Mouse (Mus musculus): ENCODE measurements at regions not wholly inside any gene's neighbourhood (a gene's known extent, or its start where the extent isn't known, plus 50 kb on each side); places are given as distances from the start of the nearest gene placed in this dataset.

DNA sequence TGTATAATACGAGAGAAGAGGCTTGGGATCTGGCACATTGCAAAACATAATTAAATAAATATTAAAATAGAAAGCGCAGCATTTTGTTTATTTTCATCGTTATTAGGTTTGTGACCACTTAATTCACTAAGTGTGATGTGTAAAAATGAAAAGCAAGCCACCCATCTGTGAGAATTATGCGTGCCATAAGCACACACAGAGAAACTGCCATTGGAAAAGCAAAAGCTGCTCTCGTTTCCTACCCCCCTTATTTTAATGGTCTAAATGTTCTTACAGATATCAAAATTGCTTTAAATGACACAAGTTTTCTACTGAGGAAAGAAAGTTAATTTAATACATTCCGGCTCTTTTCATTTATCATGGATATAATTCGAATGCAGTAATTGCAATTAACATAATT lies 2780.8 kb upstream of the Gm7489 start:
- DNase-seq (ENCODE audit: low spot score) = no peak

DNA sequence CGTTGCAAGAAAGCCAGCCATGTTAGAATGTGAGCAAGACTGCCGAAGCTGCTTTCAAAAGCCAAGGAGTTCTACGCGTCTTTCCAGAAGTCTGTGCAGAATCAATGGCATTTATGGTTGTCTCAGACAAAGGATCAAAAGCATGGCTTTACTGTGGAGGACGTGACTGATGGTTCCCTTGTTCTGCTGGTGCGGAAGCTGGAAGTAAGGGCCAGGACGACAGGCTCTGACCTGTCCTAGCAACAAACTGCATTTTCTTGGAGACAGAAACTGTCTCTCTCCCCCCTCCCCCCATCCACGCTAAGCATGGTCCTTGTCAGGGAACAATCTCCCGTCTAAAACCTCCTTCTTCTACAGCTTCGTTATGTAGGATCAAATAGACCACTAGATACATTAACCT lies 2780.3 kb upstream of the Gm7489 start:
- DNase-seq (ENCODE audit: low spot score) = no peak

DNA sequence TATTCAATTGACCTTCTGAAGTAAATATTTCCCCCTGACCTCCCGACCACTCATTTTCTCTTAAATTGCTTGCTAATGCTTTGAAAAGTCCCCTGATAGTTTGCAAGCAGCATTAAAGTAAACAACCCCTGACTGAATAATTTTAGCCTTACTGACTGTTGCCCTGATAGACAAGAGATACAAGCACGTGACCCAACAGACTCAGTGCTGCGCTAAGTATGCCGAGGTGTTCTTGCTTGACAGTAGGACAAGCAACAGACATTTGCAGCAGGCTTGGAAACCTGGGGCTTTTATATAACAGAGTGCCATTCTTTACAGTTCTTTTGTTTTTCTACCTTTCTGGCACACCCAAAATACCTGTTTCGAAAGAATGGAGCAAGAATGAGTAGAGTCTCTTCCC lies 2779.9 kb upstream of the Gm7489 start:
- no peak for DNase-seq (ENCODE audit: low spot score)

DNA sequence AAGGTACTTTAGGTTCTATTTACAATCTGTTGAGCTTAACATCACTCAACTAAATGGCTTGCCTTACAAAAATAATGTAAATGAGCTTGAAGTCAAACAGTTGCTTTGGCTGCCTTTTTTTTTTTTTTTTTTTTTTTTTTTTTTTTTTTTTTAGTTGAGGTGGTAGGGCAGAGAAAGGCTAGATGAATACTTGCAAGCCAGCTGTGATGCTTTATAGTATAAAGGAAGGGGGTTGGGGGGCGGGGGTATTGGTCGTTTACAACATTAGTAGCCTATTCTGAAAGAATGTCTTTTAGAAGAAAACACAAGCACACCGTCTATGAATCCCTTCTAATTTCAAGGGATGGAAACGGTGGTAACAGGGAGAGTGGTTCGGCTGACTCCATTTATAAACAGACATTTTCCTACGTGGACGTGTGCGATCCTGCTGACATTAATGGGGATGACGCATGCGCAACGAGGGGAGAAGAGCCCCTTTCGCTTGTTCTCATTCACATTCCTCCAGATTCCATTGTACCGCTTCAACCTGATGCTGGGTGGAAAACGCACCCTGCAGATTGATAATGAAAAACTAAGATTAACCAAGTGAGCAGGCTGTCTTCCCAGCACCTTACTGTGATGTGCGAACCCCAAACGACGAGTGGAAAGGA lies 2779.2 kb upstream of the Gm7489 start:
- DNase-seq (ENCODE audit: low spot score) = no peak

DNA sequence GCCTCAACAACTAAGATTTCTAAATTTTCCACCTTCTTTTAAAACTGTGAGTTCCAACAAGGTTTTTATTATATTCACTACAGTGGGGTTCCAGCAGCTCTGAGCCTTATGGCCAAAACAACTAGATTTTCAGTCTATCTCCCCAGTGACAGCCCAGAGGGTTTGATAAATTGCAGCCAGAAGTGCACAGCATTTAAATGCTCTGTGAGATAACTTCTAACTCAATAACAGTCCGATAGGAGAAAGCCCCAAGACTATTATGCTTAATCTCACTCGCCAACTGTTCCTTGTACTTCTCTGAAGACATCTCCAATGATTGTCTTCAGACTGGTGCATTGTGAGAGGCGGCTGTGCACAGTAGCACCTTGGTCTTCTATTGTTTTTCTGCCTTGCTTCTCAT lies 2774.5 kb upstream of the Gm7489 start:
- DNase-seq (ENCODE audit: low spot score) = no peak

DNA sequence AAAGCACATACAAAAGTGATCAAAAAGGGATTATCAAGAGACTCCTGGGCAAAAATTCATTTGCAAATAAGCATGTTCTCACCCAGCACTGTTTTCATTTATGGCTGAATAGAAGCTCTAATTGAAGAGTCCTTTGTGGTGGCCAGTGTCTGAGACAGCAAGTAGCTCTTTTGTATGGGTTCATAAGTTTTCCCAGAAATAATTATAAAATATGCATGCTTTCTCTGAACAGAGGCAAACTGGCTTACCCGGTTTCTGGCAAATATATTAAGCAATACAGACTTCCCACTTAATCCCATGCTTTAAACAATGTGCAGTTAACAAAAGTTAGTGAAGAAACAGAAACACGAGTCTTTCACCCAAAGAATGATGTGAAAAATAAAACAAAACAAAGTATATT lies 2758.8 kb upstream of the Gm7489 start:
- no peak for DNase-seq (ENCODE audit: low spot score)

DNA sequence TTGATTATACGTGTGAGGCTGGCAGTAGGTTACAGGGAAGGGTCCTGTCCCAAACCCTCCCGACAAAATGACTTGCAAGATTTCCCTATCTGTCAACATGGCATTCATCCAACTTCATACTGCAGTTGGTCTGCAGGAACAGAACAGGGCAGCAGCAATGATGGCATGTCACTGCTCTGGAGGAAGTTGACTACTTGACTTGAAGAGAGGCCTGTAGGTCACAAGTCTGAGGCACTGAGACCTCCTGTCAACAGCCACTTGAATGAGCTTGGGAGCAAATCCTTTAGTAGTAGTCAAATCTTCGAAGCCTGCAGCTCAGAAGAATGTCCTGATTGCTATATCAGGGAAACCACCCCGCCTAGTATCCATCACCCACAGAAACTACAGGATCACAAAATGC lies 2753.7 kb upstream of the Gm7489 start:
- DNase-seq (ENCODE audit: low spot score) = no peak

DNA sequence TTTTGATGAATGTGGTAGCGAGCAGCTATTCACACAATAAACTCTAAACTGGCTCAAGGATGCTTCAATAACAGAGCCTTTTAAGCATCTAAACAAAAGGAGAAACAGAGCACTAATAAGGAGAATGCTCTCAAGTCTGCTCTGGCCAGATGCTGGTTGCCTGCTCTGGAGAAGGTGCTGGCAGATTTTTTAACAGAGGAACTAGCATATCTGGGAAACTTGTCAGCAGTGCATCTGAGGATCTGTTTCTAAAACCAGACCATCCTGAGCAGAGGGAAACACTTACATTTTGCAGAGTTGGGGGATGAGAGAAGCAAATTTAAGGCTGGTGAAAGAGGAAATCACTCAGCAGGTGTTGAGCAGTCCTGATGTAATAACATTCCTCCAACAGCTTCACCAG lies 2748.6 kb upstream of the Gm7489 start:
- no peak for DNase-seq (ENCODE audit: low spot score)

DNA sequence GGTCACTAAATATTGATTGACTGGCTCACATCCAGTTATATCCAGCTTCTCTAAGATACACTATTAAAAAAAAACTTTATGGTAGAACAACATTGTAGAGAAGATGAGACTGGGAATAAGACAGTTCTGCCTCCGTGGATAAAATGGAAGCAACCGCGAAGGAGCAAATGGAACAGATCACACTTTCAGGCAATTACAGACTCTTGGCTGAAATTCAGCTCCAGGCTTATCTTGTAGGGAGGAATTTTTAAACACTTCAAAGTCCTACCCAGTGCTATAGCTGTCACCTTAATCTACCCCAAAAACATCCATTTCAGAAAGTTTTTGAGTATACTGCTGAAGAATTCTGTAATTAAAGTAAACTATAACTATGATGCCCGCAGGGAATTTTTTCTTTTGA lies 2745.2 kb upstream of the Gm7489 start:
- no peak for DNase-seq (ENCODE audit: low spot score)

DNA sequence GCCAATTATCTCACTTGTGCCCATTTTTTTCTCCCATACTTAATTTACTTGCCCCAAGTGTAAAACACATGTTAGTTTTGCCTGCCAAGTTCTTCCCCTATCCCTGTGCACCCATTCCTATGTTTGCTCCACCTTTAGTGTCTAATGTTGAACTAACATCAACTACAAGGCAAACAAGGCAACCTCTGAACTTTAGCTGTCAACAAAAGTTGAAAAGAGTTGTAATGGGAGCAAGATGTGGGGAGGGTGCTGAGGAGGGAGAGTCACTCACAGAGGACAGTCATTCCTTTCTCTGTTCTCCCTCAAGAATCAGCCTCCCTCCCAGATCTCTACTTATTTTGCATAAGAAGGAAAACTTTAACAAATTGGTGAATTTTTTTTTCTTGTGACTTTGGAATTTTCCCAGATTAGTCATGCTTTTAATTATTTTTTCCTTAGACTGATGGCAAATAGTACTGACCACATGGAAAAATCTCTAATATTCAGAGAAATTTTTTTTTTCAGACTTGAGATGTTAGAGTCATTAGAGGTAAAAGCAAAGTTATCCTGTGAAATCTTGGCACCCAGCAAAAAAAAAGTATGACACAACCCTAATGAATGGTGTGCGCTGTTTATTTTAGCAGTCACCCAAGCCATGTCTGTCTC lies 2710.6 kb upstream of the Gm7489 start:
- no peak for DNase-seq (ENCODE audit: low spot score)

DNA sequence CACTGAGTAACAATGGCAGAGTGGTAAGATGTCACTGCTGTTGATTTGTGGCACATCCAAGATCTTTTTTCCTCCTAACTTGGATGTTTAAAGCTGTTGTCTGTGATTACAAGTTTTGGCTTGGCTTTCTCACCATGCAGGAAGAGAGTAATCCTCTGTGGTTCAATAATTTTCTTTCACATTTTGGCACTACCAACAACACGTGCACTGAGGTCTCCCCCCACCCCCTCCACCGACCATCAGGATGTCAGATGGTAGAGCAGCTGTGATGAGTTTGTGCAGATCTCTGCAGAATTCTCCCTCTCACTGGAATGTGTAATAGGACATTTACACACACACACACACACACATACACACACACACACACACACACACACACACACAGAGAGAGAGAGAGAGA lies 2708.2 kb upstream of the Gm7489 start:
- DNase-seq (ENCODE audit: low spot score) = no peak

DNA sequence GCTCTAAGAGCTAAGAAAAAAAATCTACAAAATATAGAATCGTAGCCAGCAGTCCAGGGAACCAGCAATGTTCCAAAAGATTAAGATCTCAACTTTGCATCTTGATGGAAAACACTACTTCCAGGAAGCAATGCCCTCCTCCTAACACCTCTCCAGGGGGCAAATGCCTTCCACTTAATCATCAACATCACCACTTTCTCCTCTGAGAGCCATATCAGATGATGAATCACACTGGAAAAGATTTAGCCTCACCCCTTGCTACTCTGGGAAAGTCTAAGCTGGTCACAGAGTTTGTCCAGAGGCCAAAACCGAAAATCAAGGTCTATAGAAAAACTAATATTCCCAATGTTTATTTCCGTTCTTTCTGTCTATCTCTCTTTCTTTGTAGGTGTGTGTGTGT lies 2695.6 kb upstream of the Gm7489 start:
- no peak for DNase-seq (ENCODE audit: low spot score)

DNA sequence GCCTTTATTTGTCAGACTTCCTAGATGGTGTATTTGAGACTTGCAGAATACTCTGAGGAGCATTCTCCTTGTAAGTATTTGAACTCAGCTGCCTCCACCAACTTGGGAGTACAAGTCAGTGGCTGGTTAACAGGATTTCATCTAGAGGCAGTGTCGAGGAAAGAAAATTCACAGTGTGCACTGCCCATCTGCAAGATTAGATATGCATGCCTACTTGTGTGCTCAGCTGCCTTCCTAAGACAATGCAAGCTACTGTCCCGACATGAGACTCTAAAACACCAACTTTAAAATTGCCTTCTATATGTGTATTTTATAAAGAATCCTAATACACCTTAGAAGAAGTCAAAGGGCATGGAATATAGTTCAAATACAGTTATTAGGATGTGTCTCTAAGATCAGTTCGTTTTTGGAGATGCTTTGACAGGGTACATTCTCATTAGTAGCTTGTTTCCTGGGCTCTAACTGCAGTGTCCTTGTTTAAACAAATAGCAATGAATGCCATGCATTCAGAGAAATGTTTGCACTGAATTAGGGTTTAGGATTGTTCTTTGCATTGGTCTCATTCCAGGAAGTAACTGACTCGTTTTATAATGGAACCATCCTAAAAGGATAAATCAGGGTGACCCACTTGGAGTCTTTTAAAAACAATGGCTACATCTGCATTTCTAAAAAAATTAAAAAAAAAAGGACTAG lies 2687.1 kb upstream of the Gm7489 start:
- DNase-seq (ENCODE audit: low spot score) = no peak

DNA sequence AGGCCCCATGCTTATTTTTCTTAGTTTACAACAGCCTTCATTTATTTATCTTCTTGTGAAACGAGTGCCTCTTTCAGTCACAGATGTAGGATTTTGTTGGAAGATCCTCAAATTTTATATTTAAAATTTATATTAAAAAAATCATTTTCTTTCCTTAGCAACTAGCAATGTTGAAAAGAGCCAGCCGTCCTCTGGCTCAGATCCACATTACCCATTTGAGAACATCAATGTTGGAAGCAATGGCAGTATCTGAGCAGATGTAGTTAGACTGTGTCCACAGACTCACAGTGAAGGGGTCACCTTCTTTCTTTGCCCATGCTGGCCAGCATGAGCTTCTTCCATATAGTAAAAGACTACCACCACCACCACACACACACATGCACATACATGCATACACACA lies 2681.4 kb upstream of the Gm7489 start:
- DNase-seq (ENCODE audit: low spot score) = no peak

DNA sequence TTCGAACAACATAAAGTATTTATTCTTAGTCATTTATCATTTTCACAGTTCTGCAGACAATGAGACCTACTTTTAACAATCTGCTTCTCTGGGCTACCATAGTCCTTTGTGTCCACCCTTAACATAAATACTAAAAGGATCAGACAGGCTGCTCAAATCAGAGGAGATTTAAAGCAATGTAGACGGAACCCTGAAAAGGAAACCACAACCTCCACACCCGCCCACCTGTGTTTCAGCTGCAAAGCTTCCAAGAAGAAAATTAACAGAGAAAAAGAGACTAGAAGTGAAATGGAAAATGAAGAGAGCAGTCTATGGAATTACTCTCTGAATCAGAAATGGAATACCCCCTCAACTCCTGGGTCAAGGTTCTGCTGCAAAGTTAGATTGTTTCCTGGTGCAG lies 2678.7 kb upstream of the Gm7489 start:
- DNase-seq (ENCODE audit: low spot score) = no peak

DNA sequence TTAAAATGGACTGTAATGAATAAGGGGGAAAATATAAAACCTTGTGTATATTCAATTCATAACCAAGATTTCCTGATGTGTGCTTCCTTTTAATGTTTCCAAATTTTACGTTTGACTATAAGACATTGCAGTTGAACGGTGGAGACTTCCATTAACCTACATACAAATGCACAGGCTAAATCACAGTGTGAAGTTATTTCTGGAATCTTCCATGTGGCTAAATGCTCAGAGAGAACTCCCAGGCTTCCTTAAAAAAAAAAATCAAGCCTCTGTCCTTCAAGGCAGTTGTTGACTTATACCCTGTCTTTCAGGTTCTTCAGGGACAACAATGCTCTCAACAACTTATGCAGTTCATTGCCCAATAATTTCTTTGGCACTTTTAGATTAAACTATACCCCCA lies 2677.9 kb upstream of the Gm7489 start:
- DNase-seq (ENCODE audit: low spot score) = no peak

DNA sequence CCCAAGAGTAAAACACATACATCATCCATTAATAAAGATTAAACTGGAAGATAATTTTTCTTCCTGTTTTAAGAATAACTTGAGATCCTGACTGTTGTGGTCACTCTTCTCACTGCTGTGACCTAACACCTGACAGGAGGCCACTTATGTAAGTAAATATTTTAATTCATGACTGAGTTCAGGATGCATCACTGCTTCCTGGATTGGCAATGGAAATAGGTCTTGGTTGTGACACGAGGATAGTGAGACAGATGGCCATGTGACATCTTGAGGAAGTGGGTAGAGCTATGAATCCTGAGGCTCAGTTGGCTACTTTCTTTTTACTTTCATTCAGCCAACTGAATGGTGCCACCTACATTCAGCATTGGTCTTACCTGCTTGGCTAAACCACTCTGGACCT lies 2649.8 kb upstream of the Gm7489 start:
- no peak for DNase-seq (ENCODE audit: low spot score)

DNA sequence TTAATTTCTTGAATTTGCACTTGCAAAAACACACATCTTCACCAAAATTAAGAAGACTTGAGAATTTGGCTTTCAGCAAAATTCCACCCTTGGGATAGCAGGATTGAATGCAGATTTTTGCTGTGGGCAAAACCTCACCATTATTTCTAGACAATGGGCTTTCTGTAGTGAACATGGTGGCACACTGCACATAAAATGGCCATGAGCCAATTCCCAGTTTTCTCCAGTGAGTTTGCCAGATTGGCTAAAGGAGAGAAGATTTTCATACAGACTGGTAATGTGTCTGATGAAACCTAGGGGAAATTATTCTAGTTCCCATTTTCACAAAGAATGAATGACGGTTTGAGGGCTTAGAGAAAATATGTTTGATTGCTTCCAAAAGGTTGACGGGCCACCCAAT lies 2640.1 kb upstream of the Gm7489 start:
- DNase-seq (ENCODE audit: low spot score) = no peak

DNA sequence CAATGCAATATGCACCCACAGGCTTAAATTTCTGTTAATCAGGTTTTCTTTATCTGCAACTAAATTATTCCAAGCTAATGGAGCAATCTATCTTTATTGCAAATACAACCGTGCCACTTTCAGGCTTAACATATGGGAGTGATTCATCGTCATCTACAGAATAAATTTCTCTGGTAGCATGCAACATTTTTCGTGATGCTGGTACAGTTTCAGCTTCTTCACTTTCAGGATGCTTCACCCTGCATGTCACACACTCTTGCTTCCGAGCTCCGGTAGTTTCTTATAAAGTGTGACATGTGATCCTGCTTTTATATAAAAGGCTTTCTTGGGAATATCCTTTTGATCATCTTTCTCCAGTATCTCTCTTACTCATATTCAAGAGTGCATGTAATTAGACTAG lies 2637.4 kb upstream of the Gm7489 start:
- no peak for DNase-seq (ENCODE audit: low spot score)

DNA sequence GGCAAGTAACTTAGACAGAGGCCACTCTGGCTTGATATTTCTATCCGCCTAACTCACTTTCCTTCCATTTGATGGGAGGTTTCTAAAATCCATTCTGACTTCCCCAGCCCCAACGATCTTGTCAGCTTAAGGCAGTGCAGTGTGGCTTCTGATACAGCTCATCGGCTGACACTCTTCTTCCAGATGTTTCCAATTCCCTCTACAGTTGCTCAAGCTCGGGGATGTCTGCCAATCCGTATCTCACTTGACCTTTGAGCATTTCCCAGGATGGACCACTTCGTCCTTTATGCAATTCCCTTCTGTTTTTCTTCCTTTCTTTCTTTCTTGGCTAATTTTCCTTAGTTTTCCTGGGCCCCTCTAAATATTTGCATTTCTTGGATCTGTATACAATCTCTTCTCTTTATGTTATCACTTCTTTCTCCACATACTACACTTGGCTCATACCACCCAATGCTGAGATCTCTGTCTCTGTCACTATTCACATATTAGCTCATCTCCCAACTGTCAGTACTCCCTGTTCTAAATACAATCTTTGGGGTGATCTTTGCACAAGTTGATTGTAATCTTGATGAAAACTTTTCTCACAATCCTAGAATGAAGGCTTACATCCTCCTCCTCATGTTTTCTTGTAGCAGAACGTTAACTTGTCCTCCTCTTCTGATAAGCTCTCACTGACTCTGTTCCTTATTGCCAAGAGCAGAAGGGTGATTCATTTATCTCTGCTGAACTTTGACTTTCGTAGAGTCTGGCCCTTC lies 2636.5 kb upstream of the Gm7489 start:
- DNase-seq (ENCODE audit: low spot score) = no peak

DNA sequence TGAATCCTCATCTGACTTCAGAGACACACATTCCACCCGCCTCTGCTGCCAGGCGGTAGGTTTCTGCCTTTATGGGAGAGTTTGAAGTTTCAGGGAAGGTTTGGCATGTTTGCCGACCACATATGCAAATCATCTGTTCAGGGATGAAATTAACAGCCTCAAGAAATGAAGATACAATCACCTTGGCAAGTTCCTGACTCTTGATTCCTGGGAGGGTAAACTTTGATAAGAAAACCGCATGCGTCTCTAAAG lies 2636.0 kb upstream of the Gm7489 start:
- DNase-seq (ENCODE audit: low spot score) = no peak

DNA sequence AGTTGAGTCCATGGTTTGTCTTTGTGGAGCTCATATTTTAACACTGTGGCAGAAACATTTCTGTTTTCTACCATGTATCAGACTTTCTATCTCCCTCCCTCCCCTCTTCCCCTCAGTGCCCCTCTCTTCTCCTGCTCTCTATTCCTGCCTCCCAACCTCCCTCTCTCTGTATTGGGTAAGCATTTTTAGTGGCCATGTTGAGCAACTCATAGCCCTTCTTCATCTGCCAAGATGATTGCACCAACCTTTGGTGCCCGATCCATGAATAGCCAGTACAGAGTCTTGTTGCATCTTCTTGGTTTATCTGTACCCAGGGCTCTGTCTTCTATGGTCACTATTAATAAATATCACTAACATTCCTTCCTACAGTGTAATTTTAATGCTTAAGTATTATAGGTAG lies 2630.6 kb upstream of the Gm7489 start:
- no peak for DNase-seq (ENCODE audit: low spot score)

DNA sequence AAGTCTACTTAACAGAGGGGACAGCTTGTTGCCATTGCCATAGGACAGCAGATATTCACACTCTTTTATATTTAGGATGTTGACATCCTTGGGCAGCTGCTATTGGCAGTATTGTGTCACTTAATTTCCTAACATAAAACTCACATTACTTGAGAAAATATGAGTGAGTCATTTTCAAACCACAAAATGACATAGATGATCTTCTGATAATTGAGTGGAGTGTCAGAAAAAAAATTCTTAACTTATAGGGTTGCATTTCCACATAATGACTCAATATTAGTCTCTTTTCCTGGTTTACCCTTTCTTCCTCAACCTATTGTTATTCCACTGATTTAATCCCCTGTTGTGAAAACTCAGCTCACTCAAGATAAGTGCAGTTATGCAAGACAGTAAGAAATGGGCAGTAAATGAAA lies 2629.5 kb upstream of the Gm7489 start:
- DNase-seq (ENCODE audit: low spot score) = no peak

All from T-cell, adult 2 months (primary cell).